ENCODE assay signal across 20 mouse cellular contexts in the genomic region with DNA sequence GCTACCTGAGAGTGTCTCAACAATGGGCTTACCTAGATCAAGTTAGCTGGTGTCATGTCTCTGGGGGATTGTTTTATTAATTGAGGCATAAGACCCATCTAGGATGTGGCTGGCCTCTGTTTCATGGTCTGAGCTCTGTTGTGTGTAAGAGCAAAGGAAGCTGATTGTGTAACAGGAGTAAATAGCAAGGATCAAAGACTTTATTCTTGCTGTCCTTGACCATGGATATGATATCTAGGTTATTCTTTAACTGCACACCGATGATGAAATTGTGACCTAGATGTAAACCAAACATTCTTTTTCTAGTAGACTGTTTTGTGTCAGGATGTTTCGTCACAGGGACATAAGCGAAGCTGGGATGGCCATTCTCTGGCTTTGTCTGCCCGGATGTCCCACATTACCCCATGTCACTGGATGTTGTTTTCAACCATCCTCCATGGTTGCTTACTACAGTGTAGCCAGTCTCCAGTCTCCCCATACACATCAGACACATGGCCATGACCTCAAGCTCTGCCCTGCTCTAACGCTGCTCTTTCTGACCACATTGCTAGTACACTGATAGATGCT.
"Had no signal": no experiment of that assay in that cellular context is flagged by ENCODE, and none has a peak within 500 bp of the region (broad histone marks: within the 10 kb centered on the region; RNA-seq: fewer than 3 reads in every experiment).

No protein-coding gene starts in this region.

- H3K9ac ChIP-seq: limb, embryonic 12.5 days; limb, embryonic 15.5 days; lung, embryonic 14.5 days; midbrain, embryonic 13.5 days had no signal

- DNase-seq: kidney, adult 18-20 months; kidney, adult 9 months; kidney, postnatal 14 days; kidney, postnatal 4 days; left cerebral cortex, postnatal 4 days; lung, embryonic 14.5 days; right cerebral cortex, adult 18-20 months; right cerebral cortex, postnatal 14 days; right cerebral cortex, postnatal 4 days; thymus, adult 2 months; thymus, postnatal 25 days had no signal

- H3K27me3 ChIP-seq: limb, embryonic 12.5 days; limb, embryonic 15.5 days; midbrain, embryonic 13.5 days had no signal

- H3K4me1 ChIP-seq: limb, embryonic 12.5 days; limb, embryonic 15.5 days; midbrain, embryonic 10.5 days; midbrain, embryonic 13.5 days had no signal

- H3K36me3 ChIP-seq: limb, embryonic 12.5 days; limb, embryonic 15.5 days; midbrain, embryonic 10.5 days; midbrain, embryonic 13.5 days had no signal

- H3K9me3 ChIP-seq: limb, embryonic 12.5 days; limb, embryonic 15.5 days; midbrain, embryonic 10.5 days; midbrain, embryonic 13.5 days had no signal

- H3K27ac ChIP-seq: limb, embryonic 12.5 days; limb, embryonic 15.5 days; macrophage; midbrain, embryonic 10.5 days; midbrain, embryonic 13.5 days; stomach, postnatal 0 days had no signal

- H3K4me2 ChIP-seq: limb, embryonic 12.5 days; limb, embryonic 15.5 days; lung, embryonic 14.5 days; midbrain, embryonic 13.5 days had no signal

- ATAC-seq: inflammation-experienced regulatory T-cells, adult 6 months; intestine, embryonic 16.5 days; lung, postnatal 0 days; midbrain, embryonic 13.5 days had no signal

- H3K4me3 ChIP-seq: limb, embryonic 12.5 days; limb, embryonic 15.5 days; midbrain, embryonic 10.5 days; midbrain, embryonic 13.5 days had no signal
